Mouse (Mus musculus) intestine, embryonic 16.5 days (tissue): ENCODE results near the gene Ppp6r2. TPM values are rescaled to one million over a fixed set of nuclear protein-coding genes. Genes with fewer than 3 reads are reported as not detected.
A peak's percentile ranks its signal among the peaks of the same experiment; 100 is the strongest.

Experiments
- ATAC-seq: fragments of 200-750 bp; cut with Nextera tagmentation; 2 replicates; pipeline ENCODE4 v1.8.0; 2017; ENCODE audit warnings: moderate TSS enrichment, moderate library complexity
- H3K27ac ChIP-seq: fragments of 300-500 bp; sonication (generic); 2 replicates; pipeline ENCODE4 v1.5.1; 2014; ENCODE audit warnings: mild to moderate bottlenecking, low read length
- H3K27me3 ChIP-seq: fragments of 300-500 bp; sonication (generic); replicated peaks from 2 replicates; pipeline ENCODE4 v1.6.1; 2014; ENCODE audit warnings: low read length, control low read depth, mixed read lengths; ENCODE audit not compliant: control insufficient read depth, insufficient read depth
- H3K36me3 ChIP-seq: fragments of 300-500 bp; sonication (generic); 2 replicates; pipeline ENCODE4 v1.6.1; 2014; ENCODE audit warnings: low read length, control low read depth; ENCODE audit not compliant: control insufficient read depth, insufficient read depth
- H3K4me1 ChIP-seq: fragments of 300-500 bp; sonication (generic); 2 replicates; pipeline ENCODE4 v1.6.1; 2014; ENCODE audit warnings: low read length, control low read depth, mixed read lengths; ENCODE audit not compliant: control insufficient read depth, insufficient read depth
- H3K4me2 ChIP-seq: fragments of 300-500 bp; sonication (generic); 2 replicates; pipeline ENCODE4 v1.6.1; 2014; ENCODE audit warnings: low read depth, low read length, control low read depth
- H3K4me3 ChIP-seq: fragments of 300-500 bp; sonication (generic); 2 replicates; pipeline ENCODE4 v1.5.1; 2014; ENCODE audit warnings: mild to moderate bottlenecking, low read length
- H3K9ac ChIP-seq: fragments of 300-500 bp; sonication (generic); 2 replicates; pipeline ENCODE4 v1.6.1; 2014; ENCODE audit warnings: low read depth, low read length
- H3K9me3 ChIP-seq: fragments of 300-500 bp; sonication (generic); 2 replicates; pipeline ENCODE4 v1.6.1; 2016; ENCODE audit warnings: low read length, control low read depth; ENCODE audit not compliant: control insufficient read depth
- WGBS: fragments of 180-500 bp; shearing (Covaris S2); extraction: QIAGEN DNeasy Blood & Tissue Kit; methylation state at CpG from one replicate; pipeline ENCODE4 v1.1.7; 2014; 5-methylcytosine and 5-hydroxymethylcytosine counted together
- polyA plus RNA-seq: library from polyadenylated mRNA; unstranded; fragments of >200 nt; fragmentation: Nextera tagmentation; extraction: Ambion mirVana; gene quantifications from 2 replicates; pipeline ENCODE4 v1.2.1, GENCODE M21; 2015

Ppp6r2 gene
- polyA plus RNA-seq, 1 experiment from 2014 or later = 18.0 TPM

GRCm38 (mm10) chr15:89309962-89310498 is 98.7 kb downstream of the Ppp6r2 start:
- H3K36me3 ChIP-seq = peaks cover 9% of the 10 kb centered on the region
- 54% methylated on average over 6 of the region's 6 CpGs for WGBS
- H3K9me3 ChIP-seq = no peaks in the 10 kb centered on the region
- H3K27me3 ChIP-seq = no peaks in the 10 kb centered on the region
- H3K27ac ChIP-seq = no peak overlapping the region
- no peak overlapping the region for H3K4me3 ChIP-seq
- no peak for ATAC-seq
- H3K9ac ChIP-seq = no peak overlapping the region
- H3K4me2 ChIP-seq = no peak overlapping the region
- peaks cover 17% of the 10 kb centered on the region for H3K4me1 ChIP-seq

GRCm38 (mm10) chr15:89313359-89313758 is 102.0 kb downstream of the Ppp6r2 start:
- 72% methylated on average over 4 of the region's 4 CpGs for WGBS
- Histone ChIP-seq H3K36me3 (no peaks in the 10 kb centered on the region), H3K9me3 (no peaks in the 10 kb centered on the region), H3K27ac (no peak overlapping the region), H3K9ac (no peak overlapping the region), H3K4me1 (peaks cover 17% of the 10 kb centered on the region), H3K27me3 (no peaks in the 10 kb centered on the region), H3K4me3 (no peak overlapping the region), H3K4me2 (no peak overlapping the region)
- ATAC-seq = no peak

GRCm38 (mm10) chr15:89314107-89314506 is 102.8 kb downstream of the Ppp6r2 start:
- Histone ChIP-seq H3K27me3 (no peaks in the 10 kb centered on the region), H3K4me3 (peak overlapping the region; percentile 89), H3K9me3 (no peaks in the 10 kb centered on the region), H3K27ac (no peak overlapping the region), H3K36me3 (no peaks in the 10 kb centered on the region), H3K4me1 (peaks cover 17% of the 10 kb centered on the region), H3K4me2 (peak overlapping the region; percentile 90), H3K9ac (peak overlapping the region; percentile 88)
- ATAC-seq = no peak
- WGBS = 31% methylated on average over 3 of the region's 3 CpGs

GRCm38 (mm10) chr15:89314511-89315189 is 103.3 kb downstream of the Ppp6r2 start:
- Histone ChIP-seq H3K36me3 (no peaks in the 10 kb centered on the region), H3K4me1 (peaks cover 15% of the 10 kb centered on the region), H3K9ac (peak overlapping the region; percentile 88), H3K27ac (peak overlapping the region; percentile 54; the same call in 1 of the 2 replicates), H3K9me3 (no peaks in the 10 kb centered on the region), H3K27me3 (no peaks in the 10 kb centered on the region), H3K4me3 (peak overlapping the region; percentile 89), H3K4me2 (peak overlapping the region; percentile 90)
- ATAC-seq = peak; percentile 65
- WGBS = under 1% methylated on average over 58 of the region's 58 CpGs

- no peaks in the 10 kb centered on the region for H3K9me3 ChIP-seq
- H3K27ac ChIP-seq = peak within 1 kb of the TSS; percentile 54; the same call in 1 of the 2 replicates
- peak within 1 kb of the TSS; percentile 90 for H3K4me2 ChIP-seq
- H3K36me3 ChIP-seq = no peaks in the 10 kb centered on the region
- H3K27me3 ChIP-seq = no peaks in the 10 kb centered on the region
- H3K4me1 ChIP-seq = peaks cover 11% of the 10 kb centered on the region
- under 1% methylated on average over 37 of the region's 37 CpGs for WGBS
- peak within 1 kb of the TSS; percentile 88 for H3K9ac ChIP-seq
- peak within 1 kb of the TSS; percentile 89 for H3K4me3 ChIP-seq
- peak; percentile 100 for ATAC-seq
Measured at GRCm38 (mm10) chr15:89315190-89315731, 103.9 kb downstream of the Ppp6r2 start, which contains the start of gene Sbf1. TSS of gene Sbf1 (minus strand) at chr15:89315311.

GRCm38 (mm10) chr15:89316146-89316545 is 104.8 kb downstream of the Ppp6r2 start:
- H3K9me3 ChIP-seq = no peaks in the 10 kb centered on the region
- H3K4me3 ChIP-seq = no peak overlapping the region
- WGBS = 71% methylated on average over 11 of the region's 11 CpGs
- H3K36me3 ChIP-seq = no peaks in the 10 kb centered on the region
- no peak overlapping the region for H3K9ac ChIP-seq
- peaks cover 11% of the 10 kb centered on the region for H3K4me1 ChIP-seq
- no peaks in the 10 kb centered on the region for H3K27me3 ChIP-seq
- no peak overlapping the region for H3K4me2 ChIP-seq
- no peak for ATAC-seq
- H3K27ac ChIP-seq = no peak overlapping the region

GRCm38 (mm10) chr15:89321264-89321663 is 109.9 kb downstream of the Ppp6r2 start:
- H3K4me2 ChIP-seq = no peak overlapping the region
- peaks cover 11% of the 10 kb centered on the region; the same call in 1 of the 2 replicates for H3K27me3 ChIP-seq
- no peak for ATAC-seq
- no peaks in the 10 kb centered on the region for H3K9me3 ChIP-seq
- WGBS = 75% methylated on average over 8 of the region's 8 CpGs
- no peaks in the 10 kb centered on the region for H3K4me1 ChIP-seq
- H3K4me3 ChIP-seq = no peak overlapping the region
- H3K9ac ChIP-seq = no peak overlapping the region
- no peak overlapping the region for H3K27ac ChIP-seq
- H3K36me3 ChIP-seq = no peaks in the 10 kb centered on the region

GRCm38 (mm10) chr15:89322670-89323522 is 111.5 kb downstream of the Ppp6r2 start, which contains the start of gene Adm2:
TSS of gene Adm2 (plus strand) at chr15:89322720.
- H3K9me3 ChIP-seq = no peaks in the 10 kb centered on the region
- no peak within 1 kb of the TSS for H3K27ac ChIP-seq
- no peaks in the 10 kb centered on the region for H3K36me3 ChIP-seq
- H3K4me2 ChIP-seq = peak within 1 kb of the TSS; percentile 56
- peaks cover 11% of the 10 kb centered on the region; the same call in 1 of the 2 replicates for H3K27me3 ChIP-seq
- 7% methylated on average over 26 of the region's 26 CpGs for WGBS
- peak; percentile 58; the same call in 1 of the 2 replicates for ATAC-seq
- peak within 1 kb of the TSS; percentile 44; the same call in 1 of the 2 replicates for H3K9ac ChIP-seq
- peak within 1 kb of the TSS; percentile 40 for H3K4me3 ChIP-seq
- no peaks in the 10 kb centered on the region for H3K4me1 ChIP-seq

GRCm38 (mm10) chr15:89323656-89324055 is 112.3 kb downstream of the Ppp6r2 start:
- Histone ChIP-seq H3K27ac (no peak overlapping the region), H3K36me3 (no peaks in the 10 kb centered on the region), H3K9ac (no peak overlapping the region), H3K4me3 (peak overlapping the region; percentile 40), H3K4me1 (no peaks in the 10 kb centered on the region), H3K4me2 (no peak overlapping the region), H3K9me3 (no peaks in the 10 kb centered on the region), H3K27me3 (peaks cover 11% of the 10 kb centered on the region; the same call in 1 of the 2 replicates)
- ATAC-seq = no peak
- 90% methylated on average over 4 of the region's 4 CpGs for WGBS
